Mouse (Mus musculus): ENCODE data around the gene Cyb5r3.
"Not testable (repeated sequence)": the region's sequence is repeated elsewhere in the genome, so short reads cannot be mapped to it uniquely, and the experiment has no call there.

Cyb5r3 gene

GRCm38 (mm10) chr15:83150073-83150442 is 22.3 kb downstream of the Cyb5r3 start:
- DNase-seq (ENCODE audit: low spot score), result no peak

- DNase-seq (ENCODE audit: low spot score), result peak; percentile 98
Measured at GRCm38 (mm10) chr15:83149196-83150072, 23.0 kb downstream of the Cyb5r3 start, which contains the start of gene Poldip3. TSS of gene Poldip3 (minus strand) at chr15:83149384.

GRCm38 (mm10) chr15:83148801-83149195 is 23.6 kb downstream of the Cyb5r3 start:
- DNase-seq (ENCODE audit: low spot score), result no peak

GRCm38 (mm10) chr15:83148395-83148794 is 24.0 kb downstream of the Cyb5r3 start:
- DNase-seq (ENCODE audit: low spot score), result no peak

- DNase-seq (ENCODE audit: low spot score), result no peak
Measured at GRCm38 (mm10) chr15:83145541-83145940, 26.9 kb downstream of the Cyb5r3 start.

- no peak for DNase-seq (ENCODE audit: low spot score)
Measured at GRCm38 (mm10) chr15:83142861-83143260, 29.5 kb downstream of the Cyb5r3 start.

- DNase-seq (ENCODE audit: low spot score), result no peak
Measured at GRCm38 (mm10) chr15:83135654-83136053, 36.7 kb downstream of the Cyb5r3 start.

- no peak for DNase-seq (ENCODE audit: low spot score)
Measured at GRCm38 (mm10) chr15:83134671-83135070, 37.7 kb downstream of the Cyb5r3 start.

- no peak for DNase-seq (ENCODE audit: low spot score)
Measured at GRCm38 (mm10) chr15:83129530-83130231, 42.7 kb downstream of the Cyb5r3 start.

- not testable (repeated sequence) for DNase-seq (ENCODE audit: low spot score)
Measured at GRCm38 (mm10) chr15:83127037-83127436, 45.4 kb downstream of the Cyb5r3 start.

- DNase-seq (ENCODE audit: low spot score), result no peak
Measured at GRCm38 (mm10) chr15:83126582-83126981, 45.8 kb downstream of the Cyb5r3 start.

GRCm38 (mm10) chr15:83124625-83125024 is 47.8 kb downstream of the Cyb5r3 start:
- no peak for DNase-seq (ENCODE audit: low spot score)

- DNase-seq (ENCODE audit: low spot score), result peak; percentile 84
Measured at GRCm38 (mm10) chr15:83122566-83123145, 49.7 kb downstream of the Cyb5r3 start, which contains the start of gene Rrp7a. TSS of gene Rrp7a (minus strand) at chr15:83122801.

GRCm38 (mm10) chr15:83121709-83122565 is 50.5 kb downstream of the Cyb5r3 start:
- no peak for DNase-seq (ENCODE audit: low spot score)

- no peak for DNase-seq (ENCODE audit: low spot score)
Measured at GRCm38 (mm10) chr15:83118360-83118759, 54.0 kb downstream of the Cyb5r3 start.

GRCm38 (mm10) chr15:83115071-83115470 is 57.3 kb downstream of the Cyb5r3 start:
- no peak for DNase-seq (ENCODE audit: low spot score)

- no peak for DNase-seq (ENCODE audit: low spot score)
Measured at GRCm38 (mm10) chr15:83114106-83114505, 58.3 kb downstream of the Cyb5r3 start.

GRCm38 (mm10) chr15:83112898-83113297 is 59.5 kb downstream of the Cyb5r3 start:
- no peak for DNase-seq (ENCODE audit: low spot score)

- no peak for DNase-seq (ENCODE audit: low spot score)
Measured at GRCm38 (mm10) chr15:83111874-83112273, 60.5 kb downstream of the Cyb5r3 start.

GRCm38 (mm10) chr15:83111290-83111689 is 61.1 kb downstream of the Cyb5r3 start:
- no peak for DNase-seq (ENCODE audit: low spot score)

- no peak for DNase-seq (ENCODE audit: low spot score)
Measured at GRCm38 (mm10) chr15:83107814-83108213, 64.6 kb downstream of the Cyb5r3 start.

GRCm38 (mm10) chr15:83106426-83106825 is 66.0 kb downstream of the Cyb5r3 start:
- DNase-seq (ENCODE audit: low spot score), result no peak

Data from left cerebral cortex, adult 11 months (tissue).